Mouse (Mus musculus) mammary gland, adult 2 months (tissue): ENCODE measurements around the gene Gm5751. TPM values are rescaled to one million over a fixed set of nuclear protein-coding genes. Genes with fewer than 3 reads are reported as not detected.

Source experiments
- polyA plus RNA-seq: library from polyadenylated mRNA; depleted of rRNA; stranded (reverse); fragments of >200 nt; gene quantifications from 2 replicates; pipeline ENCODE4 v1.2.3, GENCODE M21; 2012; ENCODE audit warnings: low replicate concordance; rRNA removed

The Gm5751 gene
- polyA plus RNA-seq, result not detected in 2 replicates

DNA sequence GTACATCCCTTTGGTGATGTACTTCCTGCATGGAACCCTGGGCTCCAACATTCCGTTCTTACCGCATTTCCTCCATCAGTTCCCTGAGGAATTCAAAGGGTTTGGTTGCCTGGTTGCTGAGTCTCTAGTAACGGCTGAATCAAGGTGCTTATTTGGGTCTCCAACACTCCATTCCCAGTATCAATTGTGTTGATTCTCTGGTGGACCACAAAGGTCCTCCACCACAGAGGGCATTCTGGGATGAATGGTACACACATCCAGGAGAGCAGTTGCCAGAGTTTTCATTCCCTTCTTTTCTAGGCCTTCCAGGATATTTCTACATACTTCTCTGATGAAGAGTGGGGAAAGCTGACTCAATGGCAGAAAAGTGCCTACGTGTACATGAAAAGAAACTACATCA lies at the start of gene Gm5751:
TSS of gene Gm5751 (plus strand) at position 301 of the 400 bp plus-strand sequence.

DNA sequence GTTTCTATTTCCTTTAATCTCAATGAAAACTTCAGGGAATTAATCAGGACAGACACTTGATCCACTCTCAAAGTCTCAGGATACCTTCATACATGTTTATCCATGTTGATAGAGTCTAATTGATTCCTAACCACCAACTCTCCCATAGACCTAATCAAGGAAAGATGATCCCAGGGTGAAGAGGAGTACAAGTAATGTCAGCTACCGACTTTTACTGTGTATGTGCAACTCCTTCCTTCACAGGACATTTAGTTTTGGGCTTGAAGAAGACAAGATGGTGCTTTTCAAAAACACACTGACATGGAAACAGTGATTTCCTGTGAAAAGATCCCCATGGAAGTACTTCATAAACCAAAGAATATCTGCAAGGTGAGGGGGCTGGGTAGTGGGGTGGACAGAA lies 30.4 kb upstream of the Gm5751 start, which contains the start of gene Gm6592:
TSS of gene Gm6592 (plus strand) at position 301 of the 400 bp plus-strand sequence.

DNA sequence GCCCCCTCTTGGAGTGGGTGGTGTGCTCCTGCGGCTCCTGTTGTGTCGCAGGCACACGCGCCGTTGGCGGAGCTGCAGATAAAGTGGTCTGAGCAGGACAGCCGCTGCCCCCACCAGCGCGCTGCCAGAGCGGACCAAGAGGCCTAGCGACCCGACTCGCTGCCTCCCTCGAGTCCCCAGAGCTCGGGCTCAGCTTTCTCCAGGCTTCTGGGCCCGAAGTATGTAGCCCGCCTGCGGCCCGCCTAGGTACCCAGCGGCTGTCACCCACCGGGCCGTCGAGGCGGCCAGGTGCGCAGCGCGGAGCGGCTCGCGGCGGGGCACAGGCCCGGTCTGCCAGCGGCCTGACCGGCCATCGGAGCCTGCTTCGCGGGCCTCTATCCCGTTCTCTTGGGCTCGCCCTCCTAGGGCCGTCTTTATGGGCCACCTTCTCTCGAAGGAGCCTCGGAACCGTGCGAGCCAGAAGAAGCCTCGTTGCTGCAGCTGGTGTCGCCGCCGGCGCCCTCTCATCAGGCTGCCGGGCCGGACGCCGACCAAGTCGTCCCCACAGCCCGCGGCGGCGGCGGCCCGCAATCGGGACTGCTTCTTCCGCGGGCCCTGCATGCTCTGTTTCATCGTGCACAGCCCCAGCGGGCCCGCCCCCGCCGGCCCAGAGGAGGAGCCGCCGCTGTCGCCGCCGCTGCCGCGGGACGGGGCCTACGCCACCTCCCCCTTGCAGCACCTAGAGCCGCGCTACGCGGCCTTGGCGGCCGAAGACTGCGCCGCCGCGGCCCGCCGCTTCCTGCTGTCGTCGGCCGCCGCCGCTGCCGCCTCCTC lies 18.5 kb downstream of the Gm5751 start, which contains the start of gene B630019K06Rik:
TSS of gene B630019K06Rik (plus strand) at position 40 of the 813 bp plus-strand sequence.

Other genes starting within 250 kb of the Gm5751 start
- not detected in 2 replicates for gene Ssxb8, start 183.4 kb upstream of the Gm5751 start, polyA plus RNA-seq
- gene Ssx9, start 125.8 kb upstream of the Gm5751 start, polyA plus RNA-seq, result not detected in 2 replicates
- gene Ssxb5, start 70.6 kb upstream of the Gm5751 start, polyA plus RNA-seq, result not detected in 2 replicates
- gene Gm6592, start 30.3 kb upstream of the Gm5751 start, polyA plus RNA-seq, result not detected in 2 replicates
- 0.65 and 3.6 TPM in 2 replicates for gene B630019K06Rik, start 18.1 kb downstream of the Gm5751 start, polyA plus RNA-seq
- not detected in 2 replicates for gene Fthl17b, start 88.7 kb downstream of the Gm5751 start, polyA plus RNA-seq
- not detected in 2 replicates for gene Fthl17c, start 102.3 kb downstream of the Gm5751 start, polyA plus RNA-seq
- not detected in 2 replicates for gene Fthl17d, start 112.5 kb downstream of the Gm5751 start, polyA plus RNA-seq
- not detected in 2 replicates for gene Fthl17e, start 159.2 kb downstream of the Gm5751 start, polyA plus RNA-seq
- gene Fthl17f, start 188.8 kb downstream of the Gm5751 start, polyA plus RNA-seq, result not detected in 2 replicates
- not detected in 2 replicates for gene 4930402K13Rik, start 230.3 kb downstream of the Gm5751 start, polyA plus RNA-seq